7 mouse cellular contexts compared by ENCODE assay signal in the genomic region with DNA sequence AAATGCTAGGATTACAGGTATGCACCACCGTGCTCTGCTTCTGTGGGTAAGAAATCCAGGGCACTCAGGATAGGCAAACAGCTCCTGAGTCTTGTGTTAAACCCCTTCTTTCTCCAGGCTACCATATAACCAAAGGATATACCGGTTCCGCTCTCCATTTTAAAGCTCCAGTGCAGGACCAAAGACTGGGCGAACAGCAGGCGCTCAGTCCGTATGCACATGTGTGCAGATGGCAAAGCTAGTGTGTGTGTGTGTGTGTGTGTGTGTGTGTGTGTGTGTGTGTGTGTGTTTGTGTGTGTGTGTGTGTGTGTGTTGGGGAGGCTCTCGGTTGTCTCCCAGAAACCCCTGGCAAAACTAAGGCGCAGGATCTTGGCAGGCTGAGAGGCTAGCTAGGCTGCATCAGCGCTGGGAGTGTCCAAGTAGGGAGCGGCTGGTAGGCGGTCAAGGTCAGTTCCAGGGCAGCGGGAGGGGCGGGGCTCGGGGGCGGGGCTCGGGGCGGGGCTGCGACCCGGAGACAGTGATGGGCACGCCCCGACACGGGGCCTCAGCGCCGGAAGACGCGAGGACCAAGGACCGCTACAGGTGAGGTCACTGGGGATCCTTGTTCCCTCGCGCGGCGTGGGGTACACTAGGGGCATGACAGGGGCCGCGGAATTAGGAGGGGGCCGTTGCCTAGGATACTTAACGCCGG. TPM values are rescaled to one million over a fixed set of nuclear protein-coding genes. Genes with fewer than 3 reads are reported as not detected.
DNase-seq lines count a peak whose midpoint lies in the region; ATAC-seq and TF ChIP-seq lines count a peak whose summit lies in the region.

A gene (plus strand): TSS at position 493 of the 691 bp plus-strand sequence.

- H3K36me3 ChIP-seq in forebrain, postnatal 0 days (ENCODE audit: insufficient read depth), result no peaks in the 10 kb centered on the region
- no peaks in the 10 kb centered on the region for H3K36me3 ChIP-seq in hindbrain, embryonic 13.5 days
- no peaks in the 10 kb centered on the region for H3K36me3 ChIP-seq in liver, embryonic 11.5 days (ENCODE audit: control insufficient read depth, insufficient read depth, low read length)
- H3K36me3 ChIP-seq in myocyte (ENCODE audit: control insufficient read depth, insufficient read depth), result no peaks in the 10 kb centered on the region

- peak within 1 kb of the TSS; percentile 51 for H3K9ac ChIP-seq in forebrain, postnatal 0 days
- peak within 1 kb of the TSS; percentile 67 for H3K9ac ChIP-seq in hindbrain, embryonic 13.5 days
- H3K9ac ChIP-seq in liver, embryonic 11.5 days (ENCODE audit: low read depth, low read length), result peak within 1 kb of the TSS; percentile 39

- H3K4me2 ChIP-seq in forebrain, postnatal 0 days (ENCODE audit: low read depth), result peak within 1 kb of the TSS; percentile 83
- peak within 1 kb of the TSS; percentile 83 for H3K4me2 ChIP-seq in hindbrain, embryonic 13.5 days
- peak within 1 kb of the TSS; percentile 87 for H3K4me2 ChIP-seq in liver, embryonic 11.5 days
- peak within 1 kb of the TSS; percentile 53 for H3K4me2 ChIP-seq in myocyte (ENCODE audit: low read depth)

- H3K4me1 ChIP-seq in cerebellum, adult 2 months (ENCODE audit: control insufficient read depth, insufficient read depth, low read length), result peaks cover 3% of the 10 kb centered on the region; the same call in 1 of the 2 replicates
- no peaks in the 10 kb centered on the region for H3K4me1 ChIP-seq in forebrain, postnatal 0 days (ENCODE audit: insufficient read depth)
- H3K4me1 ChIP-seq in hindbrain, embryonic 13.5 days (replicated peaks), result peaks cover 10% of the 10 kb centered on the region
- H3K4me1 ChIP-seq in liver, embryonic 11.5 days (replicated peaks; ENCODE audit: control insufficient read depth, insufficient read depth, low read length), result peaks cover 5% of the 10 kb centered on the region; the same call in 1 of the 2 replicates

- TF ChIP-seq CTCF in cerebellum, adult 2 months (IDR thresholded peaks at IDR 0.05; ENCODE audit: borderline replicate concordance, insufficient read depth, low read depth, low read length), result no peak
- TF ChIP-seq CTCF in forebrain, postnatal 0 days (IDR thresholded peaks at IDR 0.05; ENCODE audit: low read depth), result no peak

- peak; percentile 86 for DNase-seq in R1 (ENCODE audit: low read depth, low spot score)
- DNase-seq in cerebellum, adult 2 months, result peak; percentile 53 to 56
- no peak for DNase-seq in forebrain, postnatal 0 days
- peak; percentile 84 for DNase-seq in liver, embryonic 11.5 days (ENCODE audit: low spot score)
- peak; percentile 76 for DNase-seq in testis, postnatal 10 days (ENCODE audit: low spot score)

- 9% methylated on average over 36 of the region's 36 CpGs for WGBS in cerebellum, adult 2 months
- 13% methylated on average over 34 of the region's 36 CpGs for WGBS in forebrain, postnatal 0 days
- WGBS in hindbrain, embryonic 13.5 days, result 17% methylated on average over 27 of the region's 36 CpGs
- 14% methylated on average over 33 of the region's 36 CpGs for WGBS in liver, embryonic 11.5 days

- H3K27ac ChIP-seq in cerebellum, adult 2 months (ENCODE audit: insufficient read depth, low read length), result no peak within 1 kb of the TSS
- no peak within 1 kb of the TSS for H3K27ac ChIP-seq in forebrain, postnatal 0 days (ENCODE audit: low read depth, low read length)
- H3K27ac ChIP-seq in hindbrain, embryonic 13.5 days, result no peak within 1 kb of the TSS
- no peak within 1 kb of the TSS for H3K27ac ChIP-seq in liver, embryonic 11.5 days (ENCODE audit: low read depth, low read length)

- peak within 1 kb of the TSS; percentile 75 for H3K4me3 ChIP-seq in cerebellum, adult 2 months (replicated peaks; ENCODE audit: insufficient read depth, low read depth, low read length)
- peak within 1 kb of the TSS; percentile 47 for H3K4me3 ChIP-seq in forebrain, postnatal 0 days (ENCODE audit: low read depth, low read length)
- peak within 1 kb of the TSS; percentile 52 for H3K4me3 ChIP-seq in hindbrain, embryonic 13.5 days
- H3K4me3 ChIP-seq in liver, embryonic 11.5 days (ENCODE audit: low read depth, low read length), result peak within 1 kb of the TSS; percentile 56
- H3K4me3 ChIP-seq in myocyte, result peak within 1 kb of the TSS; percentile 40

- TF ChIP-seq POLR2A in cerebellum, adult 2 months (IDR thresholded peaks at IDR 0.05; ENCODE audit: borderline replicate concordance, insufficient read depth, low read length), result no peak
- TF ChIP-seq POLR2A in myocyte (IDR thresholded peaks at IDR 0.05; ENCODE audit: insufficient read length, low read depth), result peak; percentile 77

- H3K27me3 ChIP-seq in cerebellum, adult 2 months (ENCODE audit: control insufficient read depth, insufficient read depth, low read length), result no peaks in the 10 kb centered on the region
- H3K27me3 ChIP-seq in forebrain, postnatal 0 days (ENCODE audit: insufficient read depth, low read length), result no peaks in the 10 kb centered on the region
- peaks cover 41% of the 10 kb centered on the region for H3K27me3 ChIP-seq in hindbrain, embryonic 13.5 days
- H3K27me3 ChIP-seq in liver, embryonic 11.5 days (replicated peaks; ENCODE audit: control insufficient read depth, insufficient read depth, low read length), result no peaks in the 10 kb centered on the region
- no peaks in the 10 kb centered on the region for H3K27me3 ChIP-seq in myocyte (ENCODE audit: control insufficient read depth, insufficient read depth, insufficient read length)

- no peaks in the 10 kb centered on the region for H3K9me3 ChIP-seq in forebrain, postnatal 0 days (ENCODE audit: low read length)
- no peaks in the 10 kb centered on the region for H3K9me3 ChIP-seq in hindbrain, embryonic 13.5 days
- no peaks in the 10 kb centered on the region for H3K9me3 ChIP-seq in liver, embryonic 11.5 days (ENCODE audit: control insufficient read depth, low read length)

- peak within 1 kb of the TSS; percentile 5 for H3ac ChIP-seq in myocyte (ENCODE audit: control insufficient read depth, insufficient read length)

- no peaks in the 10 kb centered on the region for H3K79me2 ChIP-seq in myocyte (ENCODE audit: control insufficient read depth, insufficient read depth)

- ATAC-seq in forebrain, postnatal 0 days, result peak; percentile 71
- peak; percentile 78 for ATAC-seq in hindbrain, embryonic 13.5 days (ENCODE audit: low FRiP score)
- ATAC-seq in liver, embryonic 11.5 days (replicated peaks; ENCODE audit: low FRiP score), result peak; percentile 89

TF ChIP-seq in myocyte, 11 proteins besides CTCF, POLR2A, EP300 and RAD21:
- no peak for TF ChIP-seq MYOG (IDR thresholded peaks at IDR 0.05; ENCODE audit: control insufficient read depth in 1 of 3, insufficient read depth in 1 of 3, insufficient read length in 2 of 3, low read depth in 2 of 3)
- no peak for TF ChIP-seq SRF (IDR thresholded peaks at IDR 0.05; ENCODE audit: control insufficient read depth, insufficient read length, low read depth)
- peak; percentile 68 for TF ChIP-seq POLR2AphosphoS2 (IDR thresholded peaks at IDR 0.05; ENCODE audit: insufficient read length, low read depth)
- no peak for TF ChIP-seq MAX (IDR thresholded peaks at IDR 0.05; ENCODE audit: low read depth)

RNA-seq across cellular contexts. Expression of the gene that starts here (rescaled TPM):
- polyA plus RNA-seq in cerebellum, adult 2 months (2012; rRNA removed), result 11.8 and 12.0 TPM in 2 replicates
- 11.5 and 13.0 TPM in 2 replicates for total RNA-seq in forebrain, postnatal 0 days (2014; rRNA removed)
- 8.4 and 11.7 TPM in 2 replicates for polyA plus RNA-seq in forebrain, postnatal 0 days (2015; fragmentation: Nextera tagmentation; extraction: Ambion mirVana)
- 8.2 and 8.3 TPM in 2 replicates for polyA plus RNA-seq in hindbrain, embryonic 13.5 days (2015; fragmentation: Nextera tagmentation; extraction: Ambion mirVana)
- polyA plus RNA-seq in liver, embryonic 11.5 days (2014; fragmentation: Nextera tagmentation; extraction: Ambion mirVana), result 9.1 and 9.3 TPM in 2 replicates
- 20.2 TPM for polyA plus RNA-seq in myocyte (2012; fragmentation: generic; extraction: Trizol)
